In the genomic region with DNA sequence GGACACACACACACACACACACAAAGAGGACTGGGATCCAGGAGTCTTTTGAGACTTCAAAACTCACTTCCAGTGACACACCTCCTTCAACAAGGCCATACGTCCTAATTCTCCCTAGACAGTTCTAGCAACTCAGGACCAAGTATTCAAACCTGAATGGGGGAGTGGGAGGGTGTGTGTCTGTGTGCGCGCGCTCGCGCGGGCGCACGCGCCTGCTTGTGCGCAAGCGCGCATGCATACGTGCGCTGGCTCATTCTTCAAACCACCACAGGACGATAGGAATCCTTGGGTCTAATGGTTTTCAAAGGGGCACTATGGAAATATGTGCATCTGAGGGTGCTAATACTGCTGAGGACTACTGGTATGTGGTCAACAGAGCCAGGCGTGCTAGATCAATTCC, we compare ENCODE assay signal across 18 mouse cellular contexts. TPM values are rescaled to one million over a fixed set of nuclear protein-coding genes. Genes with fewer than 3 reads are reported as not detected.
DNase-seq lines count a peak whose midpoint lies in the region; ATAC-seq and TF ChIP-seq lines count a peak whose summit lies in the region.
"Had no signal": no experiment of that assay in that cellular context is flagged by ENCODE, and none has a peak within 500 bp of the region (broad histone marks: within the 10 kb centered on the region; RNA-seq: fewer than 3 reads in every experiment).

No protein-coding gene starts in this region.

- H3K9me3 ChIP-seq in lung, embryonic 14.5 days (ENCODE audit: low read depth, low read length), result no peaks in the 10 kb centered on the region
- no peaks in the 10 kb centered on the region for H3K9me3 ChIP-seq in hindbrain, embryonic 14.5 days (ENCODE audit: control insufficient read depth, low read length)
- no peaks in the 10 kb centered on the region for H3K9me3 ChIP-seq in neural tube, embryonic 15.5 days (replicated peaks)
- H3K9me3 ChIP-seq: embryonic facial prominence, embryonic 15.5 days; forebrain, embryonic 13.5 days; heart, embryonic 12.5 days had no signal

- no peaks in the 10 kb centered on the region for H3K27me3 ChIP-seq in lung, embryonic 14.5 days (ENCODE audit: insufficient read depth, low read length)
- H3K27me3 ChIP-seq in hindbrain, embryonic 14.5 days (ENCODE audit: control insufficient read depth, insufficient read depth, low read length), result no peaks in the 10 kb centered on the region
- H3K27me3 ChIP-seq in neural tube, embryonic 15.5 days (replicated peaks), result 0 out of 2 replicates have a peak, but pooled peaks cover 3% of the 10 kb centered on the region
- H3K27me3 ChIP-seq: embryonic facial prominence, embryonic 15.5 days; forebrain, embryonic 13.5 days had no signal

- H3K4me3 ChIP-seq in lung, embryonic 14.5 days (ENCODE audit: low read depth, low read length), result no peak overlapping the region
- H3K4me3 ChIP-seq in hindbrain, embryonic 14.5 days (replicated peaks; ENCODE audit: low read length), result no peak overlapping the region
- H3K4me3 ChIP-seq in neural tube, embryonic 15.5 days (replicated peaks), result no peak overlapping the region

- H3K9ac ChIP-seq in lung, embryonic 14.5 days, result no peak overlapping the region
- no peak overlapping the region for H3K9ac ChIP-seq in hindbrain, embryonic 14.5 days
- no peak overlapping the region for H3K9ac ChIP-seq in neural tube, embryonic 15.5 days (replicated peaks)
- H3K9ac ChIP-seq: embryonic facial prominence, embryonic 15.5 days had no signal

- ATAC-seq in lung, embryonic 14.5 days (ENCODE audit: insufficient read depth), result no peak
- ATAC-seq in hindbrain, embryonic 14.5 days (ENCODE audit: low FRiP score), result no peak
- no peak for ATAC-seq in neural tube, embryonic 15.5 days (ENCODE audit: low FRiP score)
- ATAC-seq: forebrain, embryonic 13.5 days; intestine, postnatal 0 days had no signal

- no peak overlapping the region for H3K27ac ChIP-seq in lung, embryonic 14.5 days (ENCODE audit: low read depth)
- peak overlapping the region; percentile 99 for H3K27ac ChIP-seq in hindbrain, embryonic 14.5 days
- H3K27ac ChIP-seq in neural tube, embryonic 15.5 days (replicated peaks), result peak overlapping the region; percentile 99

- H3K4me1 ChIP-seq in lung, embryonic 14.5 days (ENCODE audit: insufficient read depth), result no peaks in the 10 kb centered on the region
- peaks cover 16% of the 10 kb centered on the region for H3K4me1 ChIP-seq in hindbrain, embryonic 14.5 days (replicated peaks; ENCODE audit: control insufficient read depth, insufficient read depth, low read length)
- H3K4me1 ChIP-seq in neural tube, embryonic 15.5 days, result peaks cover 10% of the 10 kb centered on the region

- 82% methylated on average over 17 of the region's 17 CpGs for WGBS in lung, embryonic 14.5 days
- WGBS in hindbrain, embryonic 14.5 days, result 70% methylated on average over 17 of the region's 17 CpGs
- WGBS in neural tube, embryonic 15.5 days, result 80% methylated on average over 17 of the region's 17 CpGs

- TF ChIP-seq CTCF in lung, embryonic 14.5 days (IDR thresholded peaks at IDR 0.05; ENCODE audit: low read depth), result no peak

- H3K36me3 ChIP-seq in lung, embryonic 14.5 days (ENCODE audit: insufficient read depth), result peaks cover 5% of the 10 kb centered on the region; the same call in 1 of the 2 replicates
- no peaks in the 10 kb centered on the region for H3K36me3 ChIP-seq in hindbrain, embryonic 14.5 days (replicated peaks; ENCODE audit: control insufficient read depth, insufficient read depth)
- H3K36me3 ChIP-seq in neural tube, embryonic 15.5 days, result no peaks in the 10 kb centered on the region
- H3K36me3 ChIP-seq: embryonic facial prominence, embryonic 15.5 days had no signal

- peak; percentile 14 for DNase-seq in cerebellum, adult 11-12 months
- no peak for DNase-seq in cerebellum, adult 9-11 months
- DNase-seq in lung, embryonic 14.5 days, result no peak
- DNase-seq in lung, postnatal 36 days, result no peak
- DNase-seq in hindbrain, embryonic 14.5 days (ENCODE audit: low spot score), result no peak
- DNase-seq in right cerebral cortex, adult 18-20 months, result no peak
- DNase-seq in right cerebral cortex, postnatal 10 days (ENCODE audit: low spot score in 2 of 2), result no peak
- DNase-seq: adrenal gland, adult 8-10 months; cerebellum, adult 18-20 months; heart, postnatal 4 days; left cerebral cortex, postnatal 4 days; lung, adult 18-20 months; right cerebral cortex, postnatal 14 days had no signal

- peak overlapping the region; percentile 72; the same call in 1 of the 2 replicates for H3K4me2 ChIP-seq in lung, embryonic 14.5 days
- H3K4me2 ChIP-seq in hindbrain, embryonic 14.5 days (replicated peaks), result no peak overlapping the region
- peak overlapping the region; percentile 69; the same call in 1 of the 2 replicates for H3K4me2 ChIP-seq in neural tube, embryonic 15.5 days

RNA-seq across cellular contexts. Expression of a gene that starts 1.8 kb away (rescaled TPM):
- 145 and 164 TPM in 2 replicates for polyA plus RNA-seq in lung, embryonic 14.5 days (2014; fragmentation: Nextera tagmentation; extraction: Ambion mirVana)
- 113 and 117 TPM in 2 replicates for polyA plus RNA-seq in hindbrain, embryonic 14.5 days (2014; fragmentation: Nextera tagmentation; extraction: Ambion mirVana)
- polyA plus RNA-seq in neural tube, embryonic 15.5 days (2015; fragmentation: Nextera tagmentation; extraction: Ambion mirVana), result 85.8 and 102 TPM in 2 replicates
